Mouse (Mus musculus) olfactory bulb, adult 2 months (tissue): Measurements from ENCODE around the gene Pam.

Source experiments
- CTCF ChIP-seq: fragments of 200-500 bp; IDR thresholded peaks from 2 replicates; pipeline ENCODE4 v1.5.1; 2012; ENCODE audit warnings: low read depth, mild to moderate bottlenecking, low read length, moderate library complexity; ENCODE audit not compliant: insufficient read depth
- POLR2A ChIP-seq: fragments of 200-500 bp; IDR thresholded peaks from 2 replicates; pipeline ENCODE4 v1.6.1; 2012; ENCODE audit warnings: mild to moderate bottlenecking, low read depth, low read length, moderate library complexity; ENCODE audit not compliant: insufficient read depth

DNA sequence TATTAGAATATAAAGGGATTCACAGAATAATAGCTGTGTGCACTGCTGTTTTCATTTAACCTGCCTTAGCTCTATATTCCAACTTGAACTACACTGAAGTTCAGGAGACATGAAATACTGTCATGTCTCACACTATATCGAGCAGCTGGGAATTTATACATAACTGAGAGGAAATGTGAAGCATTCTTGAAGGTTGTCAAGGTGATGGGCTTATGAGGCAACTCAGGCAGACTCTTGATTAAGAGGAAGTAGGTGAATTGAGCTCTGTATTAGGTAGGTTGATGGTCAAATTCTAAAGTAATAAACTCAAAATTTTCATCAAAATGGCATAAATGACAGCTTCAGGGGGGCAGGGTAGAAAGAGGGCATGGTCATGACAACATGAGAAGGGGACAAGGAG is 29.3 kb upstream of the Pam start:
- no peak for TF ChIP-seq CTCF
- TF ChIP-seq POLR2A = no peak
